Mouse (Mus musculus) gastrocnemius, adult 18-20 months (tissue): ENCODE results near the gene Bex6. TPM values are rescaled to one million over a fixed set of nuclear protein-coding genes. Genes with fewer than 3 reads are reported as not detected.
"Not testable (repeated sequence)": the region's sequence is repeated elsewhere in the genome, so short reads cannot be mapped to it uniquely, and the experiment has no call there.

Experiments
- DNase-seq: peaks from one replicate; pipeline ENCODE4 v3.0.0; 2021; ENCODE audit warnings: low spot score
- total RNA-seq, 2 experiments: library from RNA; stranded (reverse); gene quantifications; 2 replicates each; pipeline ENCODE4 v1.2.3; 2021

Gene Bex6
- total RNA-seq, 2 experiments from 2014 or later, result not detected

DNA sequence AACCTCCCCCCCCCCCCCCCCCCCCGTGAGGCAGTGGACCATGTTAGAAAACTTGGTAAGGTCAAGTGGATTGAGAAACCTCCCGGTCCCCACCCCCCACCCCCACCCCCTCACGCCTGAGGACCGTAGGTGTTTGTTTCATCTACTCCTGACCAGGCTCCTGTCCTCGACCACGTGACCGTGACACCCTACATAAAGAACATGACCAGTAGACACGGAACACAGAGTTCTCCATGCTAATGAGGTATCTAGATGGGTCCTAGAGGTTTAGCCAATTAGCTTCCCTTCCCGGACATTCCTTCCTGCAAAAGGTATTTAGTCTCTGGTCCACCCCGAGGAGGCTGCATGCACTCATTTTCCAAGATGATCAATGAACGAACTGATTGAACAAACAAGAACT, 6.2 kb upstream of the Bex6 start:
- DNase-seq, result no peak

DNA sequence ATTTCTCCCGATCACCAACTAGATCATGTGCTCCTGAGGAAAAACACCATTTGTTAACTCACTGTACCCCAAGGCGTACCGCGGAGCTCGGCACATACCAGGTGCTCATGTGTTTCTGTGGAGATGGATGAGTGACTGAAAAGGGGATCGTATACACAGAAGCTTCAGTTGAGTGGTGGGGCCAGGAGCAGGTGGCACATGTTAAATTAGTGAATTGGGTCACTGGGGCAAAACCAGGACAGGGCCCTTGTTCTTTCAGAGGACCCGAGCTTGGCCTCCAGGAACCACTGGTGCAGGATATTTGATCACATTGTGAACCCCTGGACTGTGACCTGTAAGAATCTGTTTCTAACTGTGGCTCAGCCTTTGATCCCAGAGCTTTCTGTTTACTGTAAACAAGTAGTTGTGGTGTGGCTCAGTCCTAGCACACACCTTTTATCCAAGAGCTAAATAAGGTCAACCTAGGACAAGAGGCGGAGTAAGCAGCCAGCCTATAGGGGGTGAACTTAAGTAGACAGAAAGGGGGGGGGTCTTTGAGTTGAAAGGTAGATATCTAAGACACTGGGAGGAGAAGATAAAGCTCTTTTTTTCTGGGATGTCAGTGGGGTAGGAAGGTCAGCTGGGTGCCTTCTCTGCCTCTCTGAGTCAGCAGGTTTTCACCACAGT, 5.2 kb upstream of the Bex6 start:
- no peak for DNase-seq

GRCm38 (mm10) chr16:32175029-32175428, 4.6 kb upstream of the Bex6 start:
- no peak for DNase-seq

DNA sequence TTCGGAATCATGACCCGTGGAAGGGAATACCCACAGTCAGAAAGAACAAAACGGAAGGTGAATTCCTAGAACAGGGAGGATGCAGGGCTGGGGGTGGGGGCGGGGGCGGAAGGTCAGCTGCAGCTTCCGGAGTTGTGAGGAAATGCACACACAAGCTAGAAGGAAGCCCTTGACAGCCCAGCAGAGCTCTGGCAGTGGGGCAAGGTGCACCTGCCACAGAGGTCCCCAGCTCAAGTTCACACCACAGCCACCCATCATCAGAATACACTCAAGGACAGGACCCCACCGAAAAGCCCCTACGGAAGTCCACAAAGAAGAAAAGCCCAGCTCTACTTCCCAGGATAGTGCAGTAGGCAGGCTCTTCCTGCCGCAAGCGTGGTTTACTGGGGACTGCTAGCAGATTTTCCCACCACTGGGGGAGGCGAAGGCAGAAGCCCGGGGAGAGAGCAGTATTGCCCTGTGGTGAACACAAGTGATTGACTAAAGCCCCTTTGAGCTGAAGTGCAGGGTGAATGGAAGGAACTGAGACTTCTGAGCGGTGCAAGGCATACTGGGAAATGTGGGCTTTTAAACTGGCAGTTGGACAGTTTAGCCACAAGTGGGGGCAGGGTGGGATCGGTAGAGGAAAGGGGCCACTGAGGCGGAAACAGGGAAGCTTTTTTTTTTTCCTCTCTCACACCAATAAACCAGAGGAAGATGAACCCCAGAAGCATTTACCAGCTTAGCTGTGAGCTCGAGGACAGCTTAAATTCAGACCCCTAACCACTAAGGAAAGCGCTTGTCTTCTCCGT, 2.5 kb upstream of the Bex6 start:
- DNase-seq, result no peak

GRCm38 (mm10) chr16:32186056-32186455, 6.4 kb downstream of the Bex6 start:
- no peak for DNase-seq

GRCm38 (mm10) chr16:32189109-32189508, 9.5 kb downstream of the Bex6 start:
- peak; percentile 25 for DNase-seq

- DNase-seq, result no peak
Measured at GRCm38 (mm10) chr16:32190011-32190441, 10.4 kb downstream of the Bex6 start.

DNA sequence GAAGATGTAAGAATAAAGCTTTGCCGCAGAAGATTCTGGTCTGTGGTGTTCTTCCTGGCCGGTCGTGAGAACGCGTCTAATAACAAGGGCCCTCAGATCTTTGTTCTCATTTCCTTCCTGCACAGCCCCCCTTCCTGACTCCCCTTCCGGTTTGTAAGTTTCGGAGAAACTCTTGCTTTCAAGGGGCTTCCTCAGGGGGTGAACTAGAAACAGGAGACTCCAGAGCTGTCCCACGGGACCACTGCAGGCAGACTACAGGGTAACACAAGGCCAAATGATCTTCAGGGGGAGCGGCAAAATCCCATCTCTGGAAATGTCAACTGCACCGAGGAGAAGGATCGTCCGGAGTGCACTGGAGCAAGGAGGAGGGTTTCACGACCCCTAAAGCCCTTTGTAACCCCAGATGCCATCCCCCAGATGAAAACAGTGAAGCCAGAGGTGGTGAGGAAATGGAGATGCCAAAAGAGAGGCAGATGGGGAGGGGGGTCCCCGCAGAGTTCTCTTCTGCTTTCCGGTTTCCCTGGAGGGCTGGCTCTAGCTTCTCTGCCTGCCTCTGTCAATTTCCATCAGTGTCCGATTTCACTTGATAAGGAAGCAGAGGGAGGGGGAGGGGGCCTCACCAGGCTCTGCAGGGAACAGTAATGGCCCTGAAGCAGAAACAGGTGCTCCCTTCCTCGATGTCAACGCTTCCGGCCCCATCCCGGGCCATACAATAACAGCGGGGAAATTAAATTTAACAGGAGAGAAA, 20.8 kb downstream of the Bex6 start:
- DNase-seq, result no peak

DNA sequence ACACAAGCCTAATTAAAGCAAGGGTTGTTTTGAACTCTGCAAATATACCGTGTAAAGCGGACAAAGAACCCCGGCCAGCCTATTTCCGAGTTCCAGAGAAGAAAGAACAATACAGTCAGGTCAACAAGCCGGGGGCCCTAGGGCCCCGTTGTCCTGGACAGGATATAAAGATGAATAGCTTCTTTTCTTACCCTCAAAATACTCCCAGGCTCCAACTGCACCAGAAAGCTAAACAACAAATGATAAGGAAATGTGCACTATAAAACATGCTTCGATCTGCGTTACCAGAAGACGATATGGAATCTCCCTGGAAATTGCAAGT, 21.3 kb downstream of the Bex6 start:
- no peak for DNase-seq

DNA sequence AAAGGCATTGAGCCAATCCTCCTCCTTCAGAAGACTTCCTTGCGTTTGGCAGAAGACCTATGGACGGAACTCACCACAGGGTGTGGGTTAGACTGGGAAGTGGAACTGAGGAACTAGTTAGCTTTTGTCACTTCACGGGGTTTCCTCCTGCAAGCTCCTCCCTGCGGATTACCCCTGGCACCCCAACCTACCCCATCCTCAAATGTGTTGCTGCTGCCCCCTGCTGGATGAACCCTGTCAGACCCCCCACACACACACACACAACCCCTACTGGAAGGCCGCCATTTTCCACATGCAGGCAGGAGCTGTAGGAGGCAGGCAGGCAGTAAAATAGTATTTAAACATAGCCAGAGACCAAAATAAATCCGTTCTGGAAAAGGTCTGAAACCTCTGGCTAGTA, 23.1 kb downstream of the Bex6 start:
- peak; percentile 66 for DNase-seq

DNA sequence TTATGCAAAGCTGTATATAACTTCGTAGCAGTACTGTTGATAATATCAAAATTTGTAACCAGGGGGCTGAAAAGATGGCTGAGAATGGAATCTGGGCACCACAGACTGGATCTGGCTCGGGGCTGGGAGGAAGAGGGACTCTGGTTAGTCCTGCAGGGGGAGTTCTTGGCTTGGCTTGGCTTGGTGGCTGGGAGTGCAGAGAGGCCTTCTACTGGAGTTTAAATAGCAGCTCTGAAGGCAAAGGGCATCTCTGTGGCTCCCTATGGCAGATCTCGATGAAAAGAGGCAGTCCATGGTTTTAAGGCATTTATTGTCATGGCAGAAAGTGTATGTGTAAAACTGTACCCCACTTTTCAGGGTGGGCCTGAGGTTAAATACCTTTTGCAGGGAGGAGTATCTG, 25.3 kb downstream of the Bex6 start:
- no peak for DNase-seq

- DNase-seq, result no peak
Measured at GRCm38 (mm10) chr16:32214156-32214555, 34.5 kb downstream of the Bex6 start.

GRCm38 (mm10) chr16:32214804-32215576, 35.4 kb downstream of the Bex6 start:
- DNase-seq, result no peak

- no peak for DNase-seq
Measured at GRCm38 (mm10) chr16:32221803-32222202, 42.2 kb downstream of the Bex6 start.

GRCm38 (mm10) chr16:32222399-32222798, 42.8 kb downstream of the Bex6 start:
- no peak for DNase-seq

GRCm38 (mm10) chr16:32232050-32232449, 52.4 kb downstream of the Bex6 start:
- not testable (repeated sequence) for DNase-seq

Other genes with a start within 250 kb of the Bex6 start
- gene Pigz, start 246.0 kb upstream of the Bex6 start, total RNA-seq, result 1 to 10 TPM in 1 of 2 experiments, under 1 TPM in 1; 0.33 to 1.2 TPM
- gene 0610012G03Rik, start 231.3 kb upstream of the Bex6 start, total RNA-seq, result 10 to 100 TPM; 52.7 to 56.6 TPM
- gene Ncbp2, start 231.3 kb upstream of the Bex6 start, total RNA-seq, result 10 to 100 TPM; 12.4 to 13.6 TPM
- gene Senp5, start 176.5 kb upstream of the Bex6 start, total RNA-seq, result 10 to 100 TPM; 10.8 to 11.9 TPM
- gene Pak2, start 100.5 kb upstream of the Bex6 start, total RNA-seq, result 10 to 100 TPM; 12.3 to 15.7 TPM
- 10 to 100 TPM; 10.5 to 12.7 TPM for gene Pigx, start 80.1 kb upstream of the Bex6 start, total RNA-seq
- gene Cep19, start 80.0 kb upstream of the Bex6 start, total RNA-seq, result 10 to 100 TPM in 1 of 2 experiments, 1 to 10 TPM in 1; 9.3 to 10.9 TPM
- gene Nrros, start 14.2 kb upstream of the Bex6 start, total RNA-seq, result 1 to 10 TPM; 1.3 to 2.1 TPM
- 10 to 100 TPM; 16.1 to 16.7 TPM for gene Fbxo45, start 67.3 kb downstream of the Bex6 start, total RNA-seq
- 1 to 10 TPM; 5.2 to 7.4 TPM for gene Wdr53, start 67.4 kb downstream of the Bex6 start, total RNA-seq
- gene Smco1, start 91.6 kb downstream of the Bex6 start, total RNA-seq, result 10 to 100 TPM; 58.3 to 81.5 TPM
- gene Rnf168, start 97.6 kb downstream of the Bex6 start, total RNA-seq, result 1 to 10 TPM; 8.7 to 8.9 TPM
- 10 to 100 TPM; 13.0 to 15.3 TPM for gene Ubxn7, start 152.4 kb downstream of the Bex6 start, total RNA-seq
- gene Tm4sf19, start 220.7 kb downstream of the Bex6 start, total RNA-seq, result not detected
- 1 to 10 TPM; 5.2 to 5.5 TPM for gene Tctex1d2, start 239.9 kb downstream of the Bex6 start, total RNA-seq